In the genomic region with DNA sequence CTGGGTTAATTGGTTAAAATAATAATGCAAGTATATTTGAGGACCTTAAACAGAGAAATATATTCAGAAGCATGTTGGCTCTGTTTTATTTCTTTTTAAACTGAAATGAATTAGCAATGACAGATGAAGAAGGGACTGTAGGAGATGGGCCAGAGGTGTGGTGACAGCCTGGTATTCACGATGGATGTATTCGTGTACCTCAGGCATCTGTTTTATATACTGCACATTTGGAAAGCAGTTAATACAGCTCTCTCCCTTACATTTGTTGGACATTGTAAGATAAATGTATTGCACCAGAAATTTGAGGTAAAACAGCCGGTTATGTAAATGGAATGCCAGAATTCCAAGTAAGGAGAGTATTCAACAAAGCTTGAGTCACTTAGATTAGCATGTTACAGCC, we compare ENCODE assay signal across 25 mouse cellular contexts.
A peak's percentile ranks its signal among the peaks of the same experiment; 100 is the strongest.
DNase-seq lines count a peak whose midpoint lies in the region; ATAC-seq and TF ChIP-seq lines count a peak whose summit lies in the region.
"Had no signal": no experiment of that assay in that cellular context is flagged by ENCODE, and none has a peak within 500 bp of the region (broad histone marks: within the 10 kb centered on the region; RNA-seq: fewer than 3 reads in every experiment).

No protein-coding gene starts in this region.

- no peak for ATAC-seq in embryonic facial prominence, embryonic 14.5 days (ENCODE audit: low read depth)
- ATAC-seq in kidney, postnatal 0 days (replicated peaks; ENCODE audit: low FRiP score, low read depth), result no peak
- peak; percentile 85; the same call in 1 of the 2 replicates for ATAC-seq in stomach, embryonic 14.5 days (ENCODE audit: insufficient number of reproducible peaks, insufficient read depth, low FRiP score, low read depth)
- no peak for ATAC-seq in stomach, postnatal 0 days (ENCODE audit: low FRiP score, low TSS enrichment)
- peak; percentile 80 for ATAC-seq in stomach, embryonic 16.5 days (ENCODE audit: insufficient read depth, low FRiP score)
- ATAC-seq: activated CD4-positive, CD25-positive, alpha-beta regulatory T cell, adult 4 months; CD4-positive, CD25-positive, alpha-beta regulatory T cell, adult 4 months; forebrain, embryonic 13.5 days; forebrain, embryonic 15.5 days; Patski had no signal

- no peaks in the 10 kb centered on the region for H3K4me1 ChIP-seq in embryonic facial prominence, embryonic 14.5 days (ENCODE audit: control insufficient read depth, insufficient read depth, low read length)
- no peaks in the 10 kb centered on the region for H3K4me1 ChIP-seq in embryonic facial prominence, embryonic 10.5 days
- H3K4me1 ChIP-seq in kidney, postnatal 0 days (replicated peaks; ENCODE audit: insufficient read depth, low read length), result no peaks in the 10 kb centered on the region
- H3K4me1 ChIP-seq in stomach, embryonic 14.5 days (ENCODE audit: control insufficient read depth, insufficient read depth, low read length), result no peaks in the 10 kb centered on the region
- H3K4me1 ChIP-seq in stomach, postnatal 0 days (replicated peaks; ENCODE audit: control insufficient read depth, insufficient read depth), result no peaks in the 10 kb centered on the region
- no peaks in the 10 kb centered on the region for H3K4me1 ChIP-seq in stomach, embryonic 16.5 days (ENCODE audit: control insufficient read depth, insufficient read depth, low read length)
- H3K4me1 ChIP-seq: embryonic facial prominence, embryonic 13.5 days; forebrain, embryonic 13.5 days; forebrain, embryonic 15.5 days had no signal

- TF ChIP-seq CTCF in kidney, postnatal 0 days (IDR thresholded peaks at IDR 0.05; ENCODE audit: low read depth), result no peak
- TF ChIP-seq CTCF in stomach, postnatal 0 days (IDR thresholded peaks at IDR 0.05; ENCODE audit: low read depth), result no peak

- H3K27ac ChIP-seq in embryonic facial prominence, embryonic 14.5 days (replicated peaks; ENCODE audit: low read depth, low read length), result no peak overlapping the region
- H3K27ac ChIP-seq in embryonic facial prominence, embryonic 10.5 days (replicated peaks), result no peak overlapping the region
- H3K27ac ChIP-seq in kidney, postnatal 0 days, result no peak overlapping the region
- H3K27ac ChIP-seq in stomach, embryonic 14.5 days (ENCODE audit: low read length), result no peak overlapping the region
- H3K27ac ChIP-seq in stomach, postnatal 0 days (replicated peaks), result no peak overlapping the region
- H3K27ac ChIP-seq in stomach, embryonic 16.5 days (ENCODE audit: low read length), result no peak overlapping the region
- H3K27ac ChIP-seq: embryonic facial prominence, embryonic 13.5 days; forebrain, embryonic 13.5 days; forebrain, embryonic 15.5 days had no signal

- TF ChIP-seq EP300 in stomach, postnatal 0 days (optimal IDR thresholded peaks at IDR 0.05), result no peak

- no peak overlapping the region for H3K4me2 ChIP-seq in embryonic facial prominence, embryonic 14.5 days (ENCODE audit: low read depth, low read length)
- H3K4me2 ChIP-seq in kidney, postnatal 0 days (ENCODE audit: low read length), result no peak overlapping the region
- H3K4me2 ChIP-seq in stomach, embryonic 14.5 days (replicated peaks; ENCODE audit: low read depth, low read length), result no peak overlapping the region
- no peak overlapping the region for H3K4me2 ChIP-seq in stomach, postnatal 0 days (replicated peaks; ENCODE audit: low read depth)
- H3K4me2 ChIP-seq in stomach, embryonic 16.5 days (ENCODE audit: low read depth, low read length), result no peak overlapping the region
- H3K4me2 ChIP-seq: embryonic facial prominence, embryonic 13.5 days; forebrain, embryonic 13.5 days; forebrain, embryonic 15.5 days had no signal

- DNase-seq in embryonic facial prominence, embryonic 14.5 days (ENCODE audit: low spot score), result peak; percentile 30
- DNase-seq in embryonic facial prominence, embryonic 10.5 days (ENCODE audit: low spot score), result no peak
- peak; percentile 15 for DNase-seq in kidney, postnatal 0 days (ENCODE audit: low spot score)
- DNase-seq in kidney, adult 8-10 months, result no peak
- DNase-seq in stomach, postnatal 0 days (ENCODE audit: low spot score), result no peak
- no peak for DNase-seq in spleen, postnatal 4 days (ENCODE audit: low spot score in 2 of 2)
- DNase-seq: adrenal gland, adult 8-10 months; adrenal gland, postnatal 14 days; adrenal gland, postnatal 36 days; B cell, adult 2 months; cerebellum, adult 11-12 months; cerebellum, adult 2 months; cerebellum, adult 9-10 months; cerebellum, postnatal 10 days; cerebellum, postnatal 25 days had no signal

- 52% methylated on average over 3 of the region's 3 CpGs for WGBS in embryonic facial prominence, embryonic 14.5 days
- 90% methylated on average over 3 of the region's 3 CpGs for WGBS in embryonic facial prominence, embryonic 10.5 days
- WGBS in kidney, postnatal 0 days, result 68% methylated on average over 3 of the region's 3 CpGs
- WGBS in stomach, embryonic 14.5 days, result 39% methylated on average over 3 of the region's 3 CpGs
- WGBS in stomach, postnatal 0 days, result 57% methylated on average over 3 of the region's 3 CpGs
- WGBS in stomach, embryonic 16.5 days, result 42% methylated on average over 3 of the region's 3 CpGs

- H3K9me3 ChIP-seq in embryonic facial prominence, embryonic 14.5 days (ENCODE audit: control insufficient read depth, low read length), result no peaks in the 10 kb centered on the region
- H3K9me3 ChIP-seq in embryonic facial prominence, embryonic 10.5 days, result no peaks in the 10 kb centered on the region
- no peaks in the 10 kb centered on the region for H3K9me3 ChIP-seq in kidney, postnatal 0 days (replicated peaks; ENCODE audit: low read length)
- no peaks in the 10 kb centered on the region for H3K9me3 ChIP-seq in stomach, embryonic 14.5 days (ENCODE audit: control insufficient read depth, low read depth, low read length)
- no peaks in the 10 kb centered on the region for H3K9me3 ChIP-seq in stomach, postnatal 0 days (ENCODE audit: control insufficient read depth, low read length)
- no peaks in the 10 kb centered on the region for H3K9me3 ChIP-seq in stomach, embryonic 16.5 days (replicated peaks; ENCODE audit: control insufficient read depth, low read length)
- H3K9me3 ChIP-seq: embryonic facial prominence, embryonic 13.5 days; forebrain, embryonic 13.5 days; forebrain, embryonic 15.5 days; G1E had no signal

- no peak overlapping the region for H3K4me3 ChIP-seq in embryonic facial prominence, embryonic 14.5 days (ENCODE audit: low read depth, low read length)
- H3K4me3 ChIP-seq in embryonic facial prominence, embryonic 10.5 days, result no peak overlapping the region
- no peak overlapping the region for H3K4me3 ChIP-seq in kidney, postnatal 0 days (replicated peaks; ENCODE audit: low read depth, low read length)
- H3K4me3 ChIP-seq in stomach, embryonic 14.5 days (ENCODE audit: low read depth, low read length), result no peak overlapping the region
- H3K4me3 ChIP-seq in stomach, postnatal 0 days (ENCODE audit: low read depth, low read length), result no peak overlapping the region
- H3K4me3 ChIP-seq in stomach, embryonic 16.5 days (replicated peaks; ENCODE audit: low read length), result no peak overlapping the region
- H3K4me3 ChIP-seq: embryonic facial prominence, embryonic 13.5 days; forebrain, embryonic 13.5 days; forebrain, embryonic 15.5 days had no signal

- H3K9ac ChIP-seq in embryonic facial prominence, embryonic 14.5 days (ENCODE audit: low read depth, low read length), result no peak overlapping the region
- H3K9ac ChIP-seq in kidney, postnatal 0 days (ENCODE audit: low read depth, low read length), result no peak overlapping the region
- H3K9ac ChIP-seq in stomach, embryonic 14.5 days (replicated peaks; ENCODE audit: low read depth, low read length), result no peak overlapping the region
- H3K9ac ChIP-seq in stomach, postnatal 0 days (ENCODE audit: low read length), result no peak overlapping the region
- no peak overlapping the region for H3K9ac ChIP-seq in stomach, embryonic 16.5 days (ENCODE audit: low read length)
- H3K9ac ChIP-seq: embryonic facial prominence, embryonic 13.5 days; forebrain, embryonic 13.5 days; forebrain, embryonic 15.5 days had no signal

- no peaks in the 10 kb centered on the region for H3K27me3 ChIP-seq in embryonic facial prominence, embryonic 14.5 days (replicated peaks; ENCODE audit: control insufficient read depth, insufficient read depth, low read length)
- H3K27me3 ChIP-seq in embryonic facial prominence, embryonic 10.5 days (replicated peaks; ENCODE audit: low read depth, poor library complexity, severe bottlenecking), result no peaks in the 10 kb centered on the region
- no peaks in the 10 kb centered on the region for H3K27me3 ChIP-seq in kidney, postnatal 0 days (ENCODE audit: insufficient read depth, low read length)
- H3K27me3 ChIP-seq in stomach, embryonic 14.5 days (ENCODE audit: control insufficient read depth, insufficient read depth, low read length), result no peaks in the 10 kb centered on the region
- H3K27me3 ChIP-seq in stomach, postnatal 0 days (ENCODE audit: control insufficient read depth, insufficient read depth, low read length), result no peaks in the 10 kb centered on the region
- no peaks in the 10 kb centered on the region for H3K27me3 ChIP-seq in stomach, embryonic 16.5 days (ENCODE audit: control insufficient read depth, insufficient read depth, low read length)
- H3K27me3 ChIP-seq: CH12.LX; embryonic facial prominence, embryonic 13.5 days; forebrain, embryonic 13.5 days; forebrain, embryonic 15.5 days; Patski had no signal

- no peaks in the 10 kb centered on the region for H3K36me3 ChIP-seq in embryonic facial prominence, embryonic 14.5 days (ENCODE audit: control insufficient read depth, insufficient read depth, low read length)
- no peaks in the 10 kb centered on the region for H3K36me3 ChIP-seq in embryonic facial prominence, embryonic 10.5 days (replicated peaks)
- no peaks in the 10 kb centered on the region for H3K36me3 ChIP-seq in kidney, postnatal 0 days (ENCODE audit: insufficient read depth, low read length)
- H3K36me3 ChIP-seq in stomach, embryonic 14.5 days (ENCODE audit: control insufficient read depth, insufficient read depth, low read length), result no peaks in the 10 kb centered on the region
- H3K36me3 ChIP-seq in stomach, postnatal 0 days (ENCODE audit: control insufficient read depth, insufficient read depth, low read length), result no peaks in the 10 kb centered on the region
- H3K36me3 ChIP-seq in stomach, embryonic 16.5 days (ENCODE audit: control insufficient read depth, insufficient read depth, low read length), result no peaks in the 10 kb centered on the region
- H3K36me3 ChIP-seq: embryonic facial prominence, embryonic 13.5 days; forebrain, embryonic 15.5 days; G1E had no signal

Comparison
In these comparisons a context has a peak if more than half of its experiments do, and no peak if none do; other contexts are left out.
1. ATAC-seq: peak in stomach, embryonic 14.5 days (single experiment) and stomach, embryonic 16.5 days (single experiment); none in embryonic facial prominence, embryonic 14.5 days (single experiment), kidney, postnatal 0 days (single experiment) and stomach, postnatal 0 days (single experiment).
2. DNase-seq: peak in embryonic facial prominence, embryonic 14.5 days (single experiment) and kidney, postnatal 0 days (single experiment); none in embryonic facial prominence, embryonic 10.5 days (single experiment), kidney, adult 8-10 months (0 of 2), stomach, postnatal 0 days (single experiment) and spleen, postnatal 4 days (0 of 2).